Mouse (Mus musculus) gastrocnemius, adult 8-10 months (tissue): ENCODE measurements around the gene Otor. TPM values are rescaled to one million over a fixed set of nuclear protein-coding genes. Genes with fewer than 3 reads are reported as not detected.

ENCODE experiments used
- DNase-seq, 2 experiments: peaks; one replicate each; pipeline ENCODE4 v3.0.0; 2022; ENCODE audit warnings: low spot score in 2 of 2
- total RNA-seq, 4 experiments: library from RNA; stranded (reverse); gene quantifications; 2 replicates each; pipeline ENCODE4 v1.2.4; 2022

Otor gene
- not detected for total RNA-seq

GRCm38 (mm10) chr2:143078198-143078851, at the start of gene Otor:
Otor (plus strand) TSS chr2:143078473.
- DNase-seq, result no peak

DNA sequence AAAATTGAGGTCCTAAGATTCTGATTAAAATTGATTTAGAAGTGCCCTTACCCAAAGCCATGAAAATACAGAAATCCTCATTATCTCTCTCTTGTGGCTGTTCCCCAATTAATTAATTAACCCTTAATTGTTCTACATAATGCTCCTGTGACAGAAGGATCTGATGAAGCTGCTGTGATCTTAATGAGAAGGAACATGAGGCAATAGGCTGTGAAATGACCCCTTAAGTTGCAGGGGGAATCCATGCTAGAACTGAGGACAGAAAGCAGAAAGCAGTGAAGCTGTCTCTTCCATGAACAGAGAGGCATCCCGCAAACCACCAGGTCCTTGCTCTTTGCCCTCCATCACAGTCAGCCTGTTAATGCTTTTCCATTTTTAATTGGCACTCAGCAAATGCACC, 47.0 kb upstream of the Otor start:
- DNase-seq, result no peak

GRCm38 (mm10) chr2:143032378-143033255, 45.7 kb upstream of the Otor start:
- DNase-seq, result no peak

- DNase-seq, result no peak
Measured at GRCm38 (mm10) chr2:143034350-143035085, 43.8 kb upstream of the Otor start.

DNA sequence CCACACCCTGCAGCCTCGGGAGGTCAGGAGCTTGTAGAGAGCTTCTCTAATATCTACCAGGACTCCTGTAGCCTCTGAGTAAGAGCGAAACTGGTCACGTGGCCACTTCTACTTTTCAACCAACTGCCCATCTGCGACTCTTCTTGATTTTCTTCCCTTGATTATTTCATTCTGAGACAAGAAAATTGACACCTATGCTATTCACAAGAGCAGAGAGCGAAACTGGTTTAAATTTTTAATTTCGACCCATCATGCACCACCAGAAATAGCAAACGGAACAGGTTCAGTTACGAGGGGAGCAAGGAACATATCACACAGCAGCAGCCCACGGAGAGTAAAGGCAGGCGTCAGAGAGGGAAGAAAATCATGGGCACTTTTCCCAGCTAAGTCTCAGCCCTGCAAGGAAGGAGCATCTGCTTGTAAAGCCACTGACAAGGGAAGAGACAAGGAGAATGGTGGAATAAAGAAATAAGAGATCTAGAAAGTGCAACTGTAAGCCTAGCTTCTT, 43.1 kb upstream of the Otor start:
- DNase-seq, result no peak

DNA sequence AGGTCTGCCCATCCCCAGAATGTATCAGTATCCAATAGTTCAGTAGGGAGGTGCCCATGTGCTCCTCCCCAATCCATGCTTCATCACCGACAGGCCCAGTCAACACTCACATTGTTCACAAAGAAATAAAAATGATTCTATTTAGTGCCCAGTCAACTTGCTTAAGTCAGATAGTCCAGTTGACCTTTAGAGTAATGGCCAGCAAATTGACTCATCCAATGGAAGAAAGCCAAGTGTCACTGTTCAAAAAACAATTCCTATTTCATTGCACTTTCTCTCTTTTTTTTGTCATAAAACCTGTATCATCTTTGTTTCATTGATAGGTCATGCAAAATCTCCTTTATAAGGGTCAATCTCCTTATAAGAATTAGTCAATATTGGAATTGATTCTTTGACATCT, 36.7 kb upstream of the Otor start:
- DNase-seq, result no peak

GRCm38 (mm10) chr2:143055251-143055650, 23.0 kb upstream of the Otor start:
- no peak for DNase-seq

- DNase-seq, result no peak
Measured at GRCm38 (mm10) chr2:143056736-143057135, 21.5 kb upstream of the Otor start.

DNA sequence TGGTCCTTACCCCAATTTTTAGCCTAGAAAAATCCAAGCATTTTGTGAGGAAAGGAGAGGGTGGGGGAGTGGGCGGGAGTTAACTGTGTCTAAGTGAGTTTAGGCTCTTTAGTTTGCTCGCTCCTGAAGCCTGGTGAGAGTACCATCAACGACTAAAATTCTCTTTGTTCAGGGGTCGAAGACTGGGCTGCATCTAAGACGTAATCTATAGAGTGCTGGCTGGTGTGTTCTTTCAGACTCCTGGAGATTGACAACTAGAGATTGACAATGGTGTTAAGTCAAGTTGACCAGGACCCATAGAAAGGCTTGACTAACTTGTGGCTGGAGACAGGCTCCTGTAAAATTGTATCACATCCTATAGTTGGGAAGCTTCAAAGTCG, 15.9 kb upstream of the Otor start:
- no peak for DNase-seq

DNA sequence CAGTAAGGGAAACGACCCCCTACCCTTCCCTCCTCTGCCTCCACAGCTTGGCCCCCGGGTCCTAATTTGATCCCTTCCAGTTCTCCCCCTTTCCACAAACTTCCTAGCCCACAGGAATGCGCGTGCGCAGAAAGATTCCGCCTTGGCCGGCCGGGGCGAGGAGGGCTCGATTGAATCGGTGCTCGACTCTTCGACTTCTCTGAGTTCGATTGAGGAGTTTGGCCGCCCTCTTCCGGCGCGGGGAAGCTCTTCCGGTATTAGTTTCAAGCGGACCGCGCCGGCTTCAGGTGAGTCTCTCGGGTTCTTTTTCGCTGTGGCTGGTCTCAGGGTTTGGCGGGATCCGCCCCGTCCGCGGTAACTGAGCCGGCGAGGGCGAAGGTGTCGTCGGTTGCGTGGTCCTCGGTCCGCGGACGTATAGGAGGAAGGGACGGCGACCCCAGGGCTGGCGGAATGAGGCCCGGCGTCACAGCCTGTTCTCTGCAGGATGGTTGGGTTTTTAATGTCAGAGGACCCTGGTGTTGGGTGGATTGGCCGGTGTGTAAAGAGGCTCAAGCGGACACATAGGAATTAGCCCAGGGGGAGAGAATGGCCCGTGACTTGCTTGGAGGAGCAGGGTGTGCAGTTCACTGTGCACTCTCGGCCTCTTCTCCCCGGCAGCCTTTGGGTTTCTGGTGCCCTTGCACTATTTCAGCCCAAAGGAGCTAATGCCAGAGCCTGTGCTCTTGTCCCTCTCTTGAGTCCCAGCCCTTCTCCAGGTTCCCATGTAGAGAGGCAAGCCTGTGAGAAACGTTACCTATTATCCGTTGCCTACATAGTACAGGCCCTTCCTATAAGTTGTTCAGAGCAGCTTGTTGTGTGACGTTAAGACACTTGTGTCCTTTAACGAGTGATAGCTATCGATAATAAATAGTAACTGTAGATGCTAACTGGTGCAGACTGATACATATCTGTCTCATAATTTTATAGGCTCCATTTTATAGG, 15.2 kb upstream of the Otor start, which contains the start of gene Snrpb2:
TSS of gene Snrpb2 (plus strand) at position 228 of the 981 bp plus-strand sequence.
- peak; percentile 78 to 81 for DNase-seq

DNA sequence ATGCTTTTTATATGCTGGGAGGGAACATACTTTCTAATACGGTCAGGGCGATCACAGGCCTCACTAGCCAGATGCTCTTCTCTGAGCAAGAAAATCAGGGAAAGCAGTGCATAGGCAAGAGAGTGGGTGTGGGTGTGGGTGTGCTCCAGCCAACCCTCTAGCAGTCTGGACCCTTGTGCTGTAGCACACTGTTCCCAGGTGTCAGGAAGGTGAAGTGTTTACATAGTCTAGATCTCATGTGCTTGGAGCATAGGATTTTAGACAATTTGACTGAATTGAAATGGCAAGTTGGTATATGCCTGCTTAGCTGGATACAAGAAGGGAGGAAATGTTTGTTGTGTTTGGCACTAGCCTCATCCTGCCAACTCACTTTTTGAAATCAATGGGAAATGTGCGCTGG, 12.4 kb upstream of the Otor start:
- DNase-seq, result no peak

GRCm38 (mm10) chr2:143081693-143082092, 3.4 kb downstream of the Otor start:
- no peak for DNase-seq

GRCm38 (mm10) chr2:143084852-143085397, 6.7 kb downstream of the Otor start:
- no peak for DNase-seq

DNA sequence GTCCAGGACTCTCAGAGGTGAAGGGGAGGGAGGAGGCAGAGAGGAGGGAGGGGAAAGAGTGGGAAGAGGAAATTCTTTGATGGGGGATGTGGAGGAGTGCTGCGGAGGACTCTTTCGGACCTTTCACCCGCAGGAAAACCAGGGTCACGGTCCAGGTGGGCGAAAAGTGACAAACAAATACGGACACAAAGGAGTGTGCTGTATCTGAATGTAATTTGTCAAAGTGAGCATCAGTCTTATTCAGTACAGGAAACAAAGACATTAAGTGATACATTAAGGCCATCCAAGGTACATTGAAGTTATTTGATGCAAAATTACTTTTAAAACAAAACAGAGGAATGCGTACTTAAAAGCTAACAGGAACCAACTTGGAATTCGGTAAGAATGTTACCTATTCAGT, 11.6 kb downstream of the Otor start:
- no peak for DNase-seq

GRCm38 (mm10) chr2:143093726-143094125, 15.5 kb downstream of the Otor start:
- no peak for DNase-seq

- DNase-seq, result no peak
Measured at GRCm38 (mm10) chr2:143094761-143095160, 16.5 kb downstream of the Otor start.

GRCm38 (mm10) chr2:143097170-143097569, 18.9 kb downstream of the Otor start:
- DNase-seq, result no peak

GRCm38 (mm10) chr2:143113859-143114258, 35.6 kb downstream of the Otor start:
- DNase-seq, result no peak

- no peak for DNase-seq
Measured at GRCm38 (mm10) chr2:143114716-143115115, 36.4 kb downstream of the Otor start.

- no peak for DNase-seq
Measured at GRCm38 (mm10) chr2:143117453-143117852, 39.2 kb downstream of the Otor start.
